Mouse (Mus musculus): Measurements from ENCODE around the gene Vezt. TPM values are rescaled to one million over a fixed set of nuclear protein-coding genes. Genes with fewer than 3 reads are reported as not detected.

The Vezt gene
- polyA plus RNA-seq, 1 experiment = 16.8 TPM

DNA sequence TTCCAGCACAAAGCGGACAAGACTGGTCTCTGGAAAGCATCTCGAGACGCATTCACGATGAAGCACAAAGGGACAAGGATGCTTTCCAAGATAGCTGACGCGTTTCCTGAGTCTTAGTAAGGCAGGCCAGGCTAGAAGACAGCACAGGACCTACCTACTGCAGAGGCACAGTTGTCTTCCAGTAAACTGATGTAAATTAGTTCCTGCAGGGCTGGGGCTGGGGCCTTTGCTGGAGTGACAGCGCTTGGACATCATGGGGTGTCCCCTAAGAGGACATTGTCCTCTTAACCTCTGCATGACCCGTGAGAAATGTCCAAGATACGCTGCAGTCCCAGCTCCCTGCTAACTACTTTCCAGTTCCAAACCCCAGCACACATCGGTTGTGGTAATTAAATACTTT is 66.3 kb downstream of the Vezt start:
- Histone ChIP-seq H3K36me3 (ENCODE audit: control insufficient read depth, insufficient read depth) (peaks cover 23% of the 10 kb centered on the region), H3K27me3 (ENCODE audit: control insufficient read depth, insufficient read depth, insufficient read length) (no peaks in the 10 kb centered on the region), H3K4me3 (no peak overlapping the region), H3ac (ENCODE audit: control insufficient read depth, insufficient read length) (no peak overlapping the region), H3K4me2 (ENCODE audit: low read depth) (no peak overlapping the region), H3K79me2 (ENCODE audit: control insufficient read depth, insufficient read depth) (no peaks in the 10 kb centered on the region)
- TF ChIP-seq MAX (IDR thresholded peaks at IDR 0.05; ENCODE audit: low read depth) (no peak), MYOG (IDR thresholded peaks at IDR 0.05; ENCODE audit: control insufficient read depth in 1 of 3, insufficient read depth in 1 of 3, insufficient read length in 2 of 3, low read depth in 2 of 3) (no peak), POLR2A (IDR thresholded peaks at IDR 0.05; ENCODE audit: insufficient read length, low read depth) (no peak), TCF12 (IDR thresholded peaks at IDR 0.05; ENCODE audit: insufficient read depth, poor library complexity, severe bottlenecking) (no peak), E2F4 (IDR thresholded peaks at IDR 0.05; ENCODE audit: insufficient read depth) (no peak), SRF (IDR thresholded peaks at IDR 0.05; ENCODE audit: control insufficient read depth, insufficient read length, low read depth) (no peak), CEBPB (IDR thresholded peaks at IDR 0.05; ENCODE audit: insufficient read depth, poor library complexity, severe bottlenecking) (no peak), MYOD1 (IDR thresholded peaks at IDR 0.05; ENCODE audit: control insufficient read depth in 1 of 3, insufficient read length in 2 of 3, low read depth in 2 of 3) (no peak), REST (IDR thresholded peaks at IDR 0.05; ENCODE audit: insufficient read depth, insufficient read length) (no peak), POLR2AphosphoS2 (IDR thresholded peaks at IDR 0.05; ENCODE audit: insufficient read length, low read depth) (no peak), USF1 (IDR thresholded peaks at IDR 0.05; ENCODE audit: low read depth) (no peak), TCF3 (IDR thresholded peaks at IDR 0.05; ENCODE audit: insufficient read length, low read depth) (no peak)

DNA sequence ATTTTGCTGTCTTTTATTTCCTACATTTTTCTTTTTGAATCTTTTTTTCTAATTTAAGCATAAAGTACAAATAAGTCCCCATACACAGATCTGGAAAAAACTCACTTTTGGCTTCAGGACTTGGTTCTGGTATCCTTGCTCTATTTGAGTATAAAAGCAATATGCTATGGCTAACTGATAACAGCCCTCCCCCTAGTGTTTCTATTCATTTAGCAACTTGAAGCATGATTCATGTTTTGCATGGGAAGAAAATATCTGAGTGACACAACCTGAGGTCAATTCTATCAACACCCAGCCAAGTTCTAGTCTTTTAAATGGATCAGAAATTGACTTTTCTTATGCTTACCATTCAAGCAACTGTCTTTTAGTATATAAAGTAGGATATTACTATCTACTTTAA is 68.1 kb downstream of the Vezt start:
- TF ChIP-seq REST (IDR thresholded peaks at IDR 0.05; ENCODE audit: insufficient read depth, insufficient read length) = no peak
- TF ChIP-seq MAX (IDR thresholded peaks at IDR 0.05; ENCODE audit: low read depth) = no peak
- no peak for TF ChIP-seq POLR2AphosphoS2 (IDR thresholded peaks at IDR 0.05; ENCODE audit: insufficient read length, low read depth)
- no peak for TF ChIP-seq TCF12 (IDR thresholded peaks at IDR 0.05; ENCODE audit: insufficient read depth, poor library complexity, severe bottlenecking)
- TF ChIP-seq TCF3 (IDR thresholded peaks at IDR 0.05; ENCODE audit: insufficient read length, low read depth) = no peak
- no peak for TF ChIP-seq SRF (IDR thresholded peaks at IDR 0.05; ENCODE audit: control insufficient read depth, insufficient read length, low read depth)
- no peak for TF ChIP-seq MYOG (IDR thresholded peaks at IDR 0.05; ENCODE audit: control insufficient read depth in 1 of 3, insufficient read depth in 1 of 3, insufficient read length in 2 of 3, low read depth in 2 of 3)
- no peak for TF ChIP-seq POLR2A (IDR thresholded peaks at IDR 0.05; ENCODE audit: insufficient read length, low read depth)
- TF ChIP-seq CEBPB (IDR thresholded peaks at IDR 0.05; ENCODE audit: insufficient read depth, poor library complexity, severe bottlenecking) = no peak
- no peak for TF ChIP-seq MYOD1 (IDR thresholded peaks at IDR 0.05; ENCODE audit: control insufficient read depth in 1 of 3, insufficient read length in 2 of 3, low read depth in 2 of 3)
- TF ChIP-seq E2F4 (IDR thresholded peaks at IDR 0.05; ENCODE audit: insufficient read depth) = no peak
- H3K4me2 ChIP-seq (ENCODE audit: low read depth) = no peak overlapping the region
- H3K27me3 ChIP-seq (ENCODE audit: control insufficient read depth, insufficient read depth, insufficient read length) = no peaks in the 10 kb centered on the region
- no peak overlapping the region for H3ac ChIP-seq (ENCODE audit: control insufficient read depth, insufficient read length)
- peaks cover 16% of the 10 kb centered on the region for H3K36me3 ChIP-seq (ENCODE audit: control insufficient read depth, insufficient read depth)
- no peaks in the 10 kb centered on the region for H3K79me2 ChIP-seq (ENCODE audit: control insufficient read depth, insufficient read depth)
- H3K4me3 ChIP-seq = no peak overlapping the region

DNA sequence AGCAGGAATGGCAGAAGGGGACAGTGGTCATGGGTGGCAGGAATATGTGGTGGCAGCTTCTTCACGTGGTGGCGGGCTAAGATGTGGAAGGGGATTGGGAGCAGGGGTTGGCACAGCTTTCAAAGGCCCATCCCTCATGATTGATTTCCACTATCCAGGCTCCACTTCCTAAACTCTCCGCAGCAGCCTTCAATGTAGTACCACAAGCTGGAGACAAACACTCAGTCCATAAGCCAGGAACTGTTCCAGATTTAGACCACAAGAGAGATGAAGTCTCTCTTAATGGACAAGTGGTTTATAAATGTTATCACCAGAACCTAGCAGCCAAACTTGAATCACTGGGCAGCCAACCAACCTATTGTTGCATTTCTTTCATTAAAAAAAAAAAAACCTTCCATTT is 81.6 kb downstream of the Vezt start:
- Histone ChIP-seq H3K79me2 (ENCODE audit: control insufficient read depth, insufficient read depth) (no peaks in the 10 kb centered on the region), H3ac (ENCODE audit: control insufficient read depth, insufficient read length) (no peak overlapping the region), H3K36me3 (ENCODE audit: control insufficient read depth, insufficient read depth) (no peaks in the 10 kb centered on the region), H3K4me3 (no peak overlapping the region), H3K4me2 (ENCODE audit: low read depth) (no peak overlapping the region), H3K27me3 (ENCODE audit: control insufficient read depth, insufficient read depth, insufficient read length) (no peaks in the 10 kb centered on the region)
- no peak for TF ChIP-seq TCF12 (IDR thresholded peaks at IDR 0.05; ENCODE audit: insufficient read depth, poor library complexity, severe bottlenecking)
- TF ChIP-seq SRF (IDR thresholded peaks at IDR 0.05; ENCODE audit: control insufficient read depth, insufficient read length, low read depth) = no peak
- no peak for TF ChIP-seq POLR2AphosphoS2 (IDR thresholded peaks at IDR 0.05; ENCODE audit: insufficient read length, low read depth)
- no peak for TF ChIP-seq USF1 (IDR thresholded peaks at IDR 0.05; ENCODE audit: low read depth)
- TF ChIP-seq CEBPB (IDR thresholded peaks at IDR 0.05; ENCODE audit: insufficient read depth, poor library complexity, severe bottlenecking) = no peak
- TF ChIP-seq POLR2A (IDR thresholded peaks at IDR 0.05; ENCODE audit: insufficient read length, low read depth) = no peak
- TF ChIP-seq REST (IDR thresholded peaks at IDR 0.05; ENCODE audit: insufficient read depth, insufficient read length) = no peak
- TF ChIP-seq MAX (IDR thresholded peaks at IDR 0.05; ENCODE audit: low read depth) = no peak
- TF ChIP-seq TCF3 (IDR thresholded peaks at IDR 0.05; ENCODE audit: insufficient read length, low read depth) = no peak
- no peak for TF ChIP-seq E2F4 (IDR thresholded peaks at IDR 0.05; ENCODE audit: insufficient read depth)
- TF ChIP-seq MYOG (IDR thresholded peaks at IDR 0.05; ENCODE audit: control insufficient read depth in 1 of 3, insufficient read depth in 1 of 3, insufficient read length in 2 of 3, low read depth in 2 of 3) = no peak
- no peak for TF ChIP-seq MYOD1 (IDR thresholded peaks at IDR 0.05; ENCODE audit: control insufficient read depth in 1 of 3, insufficient read length in 2 of 3, low read depth in 2 of 3)

DNA sequence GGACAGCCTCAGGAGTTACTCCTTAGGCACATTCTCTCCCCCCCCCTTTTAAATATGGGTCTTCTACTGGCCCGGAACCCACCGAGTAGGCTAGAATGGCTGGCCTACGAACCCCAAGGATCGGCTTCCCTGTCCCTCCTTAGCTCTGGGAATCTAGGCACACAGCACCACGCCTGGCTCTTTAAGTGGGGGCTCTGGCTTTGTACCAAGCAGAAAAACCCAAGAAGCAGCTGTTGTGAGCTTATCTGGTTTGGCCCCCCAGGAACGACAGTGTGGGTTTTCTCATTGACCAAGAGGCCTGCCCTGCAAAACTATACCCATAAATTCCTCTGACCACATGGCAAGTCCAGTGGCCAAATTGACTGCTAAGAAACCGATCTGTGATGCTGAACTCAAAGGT is 82.1 kb downstream of the Vezt start:
- no peak overlapping the region for H3K4me3 ChIP-seq
- H3K79me2 ChIP-seq (ENCODE audit: control insufficient read depth, insufficient read depth) = no peaks in the 10 kb centered on the region
- no peak overlapping the region for H3ac ChIP-seq (ENCODE audit: control insufficient read depth, insufficient read length)
- H3K36me3 ChIP-seq (ENCODE audit: control insufficient read depth, insufficient read depth) = no peaks in the 10 kb centered on the region
- peak in 2 of 3 experiments; percentile 42 to 63 for TF ChIP-seq MYOG (IDR thresholded peaks at IDR 0.05; ENCODE audit: control insufficient read depth in 1 of 3, insufficient read depth in 1 of 3, insufficient read length in 2 of 3, low read depth in 2 of 3)
- peak; percentile 12 to 77 (median 55) for TF ChIP-seq MYOD1 (IDR thresholded peaks at IDR 0.05; ENCODE audit: control insufficient read depth in 1 of 3, insufficient read length in 2 of 3, low read depth in 2 of 3)
- no peak for TF ChIP-seq TCF3 (IDR thresholded peaks at IDR 0.05; ENCODE audit: insufficient read length, low read depth)
- peak; percentile 78 for TF ChIP-seq TCF12 (IDR thresholded peaks at IDR 0.05; ENCODE audit: insufficient read depth, poor library complexity, severe bottlenecking)
- no peaks in the 10 kb centered on the region for H3K27me3 ChIP-seq (ENCODE audit: control insufficient read depth, insufficient read depth, insufficient read length)
- H3K4me2 ChIP-seq (ENCODE audit: low read depth) = no peak overlapping the region

DNA sequence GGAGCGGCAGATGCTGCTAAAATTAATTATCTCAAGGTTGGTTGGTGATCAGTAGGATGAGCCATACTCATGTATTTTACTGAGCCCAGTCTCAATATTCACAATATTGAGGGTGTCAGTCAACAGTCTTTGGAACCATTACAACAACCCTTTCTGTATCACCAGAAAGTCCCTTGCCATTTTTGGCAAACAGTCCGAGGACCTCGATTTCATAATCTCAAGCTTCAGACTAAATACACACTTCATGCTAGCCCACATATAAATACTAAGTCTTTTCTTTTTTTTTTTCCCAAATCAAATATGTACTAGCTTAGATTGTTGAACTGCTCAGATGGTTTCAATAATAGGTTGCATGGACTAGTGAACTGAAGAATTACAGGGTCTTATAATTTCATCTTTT is 84.6 kb downstream of the Vezt start:
- H3ac ChIP-seq (ENCODE audit: control insufficient read depth, insufficient read length) = no peak overlapping the region
- TF ChIP-seq USF1 (IDR thresholded peaks at IDR 0.05; ENCODE audit: low read depth) (no peak), E2F4 (IDR thresholded peaks at IDR 0.05; ENCODE audit: insufficient read depth) (no peak), POLR2A (IDR thresholded peaks at IDR 0.05; ENCODE audit: insufficient read length, low read depth) (no peak), SRF (IDR thresholded peaks at IDR 0.05; ENCODE audit: control insufficient read depth, insufficient read length, low read depth) (no peak), TCF3 (IDR thresholded peaks at IDR 0.05; ENCODE audit: insufficient read length, low read depth) (no peak), MYOG (IDR thresholded peaks at IDR 0.05; ENCODE audit: control insufficient read depth in 1 of 3, insufficient read depth in 1 of 3, insufficient read length in 2 of 3, low read depth in 2 of 3) (no peak), MAX (IDR thresholded peaks at IDR 0.05; ENCODE audit: low read depth) (no peak), CEBPB (IDR thresholded peaks at IDR 0.05; ENCODE audit: insufficient read depth, poor library complexity, severe bottlenecking) (no peak), TCF12 (IDR thresholded peaks at IDR 0.05; ENCODE audit: insufficient read depth, poor library complexity, severe bottlenecking) (no peak), REST (IDR thresholded peaks at IDR 0.05; ENCODE audit: insufficient read depth, insufficient read length) (no peak)
- no peaks in the 10 kb centered on the region for H3K27me3 ChIP-seq (ENCODE audit: control insufficient read depth, insufficient read depth, insufficient read length)
- H3K36me3 ChIP-seq (ENCODE audit: control insufficient read depth, insufficient read depth) = no peaks in the 10 kb centered on the region
- no peaks in the 10 kb centered on the region for H3K79me2 ChIP-seq (ENCODE audit: control insufficient read depth, insufficient read depth)
- H3K4me2 ChIP-seq (ENCODE audit: low read depth) = no peak overlapping the region
- no peak overlapping the region for H3K4me3 ChIP-seq

All from myocyte (in vitro differentiated cells).